Mouse (Mus musculus): Measurements from ENCODE around the gene Fam208b. TPM values are rescaled to one million over a fixed set of nuclear protein-coding genes. Genes with fewer than 3 reads are reported as not detected.

Gene Fam208b
- total RNA-seq (2021) = 10 to 100 TPM; 24.3 TPM
- long read RNA-seq, experiment 1, partial matches to known transcripts = 1 of 1 reads
- long read RNA-seq, experiment 1, other reads (novel, unspliced or antisense) = 0 of 1 reads
- long read RNA-seq, experiment 2, partial matches to known transcripts = 1 of 2 reads
- long read RNA-seq, experiment 2, other reads (novel, unspliced or antisense) = 1 of 2 reads

DNA sequence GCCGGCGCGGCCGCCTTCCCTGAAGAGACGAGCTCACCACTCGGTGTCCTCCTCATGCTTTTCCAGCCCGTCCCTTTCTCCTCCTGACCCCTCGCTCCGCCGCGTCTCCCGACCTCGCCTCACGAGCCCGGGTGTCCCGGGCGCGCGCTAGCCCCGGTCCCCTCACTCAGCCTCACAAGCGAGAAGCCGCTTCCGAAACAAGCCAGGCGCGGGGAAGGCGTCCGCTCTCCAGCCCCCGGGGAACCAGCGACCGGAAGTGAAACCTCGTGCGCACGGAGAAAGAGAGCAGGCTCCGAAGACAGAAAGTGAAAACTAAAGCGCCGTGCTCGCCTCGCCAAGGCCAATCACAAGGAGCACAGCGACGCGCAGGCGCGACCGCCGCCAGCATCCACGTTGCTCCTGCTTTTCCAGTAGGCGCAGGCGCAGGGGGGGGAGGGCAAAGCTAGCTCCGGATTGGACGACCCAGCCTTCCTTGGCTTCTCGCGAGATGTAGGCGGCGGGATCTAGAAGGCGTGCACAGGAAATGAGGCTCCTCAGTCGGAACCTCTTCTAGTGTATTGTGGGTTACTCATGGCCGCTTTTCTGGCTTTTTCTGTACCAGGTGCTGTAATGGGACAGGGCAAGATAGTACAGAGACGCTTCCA is at the start of gene Fam208b:
TSS of gene Fam208b (minus strand) at position 314 of the 644 bp plus-strand sequence.
- DNase-seq (ENCODE audit: low spot score in 2 of 2) = peak; percentile 99
- intact Hi-C loops (cut with DNase I) = no loop called here

DNA sequence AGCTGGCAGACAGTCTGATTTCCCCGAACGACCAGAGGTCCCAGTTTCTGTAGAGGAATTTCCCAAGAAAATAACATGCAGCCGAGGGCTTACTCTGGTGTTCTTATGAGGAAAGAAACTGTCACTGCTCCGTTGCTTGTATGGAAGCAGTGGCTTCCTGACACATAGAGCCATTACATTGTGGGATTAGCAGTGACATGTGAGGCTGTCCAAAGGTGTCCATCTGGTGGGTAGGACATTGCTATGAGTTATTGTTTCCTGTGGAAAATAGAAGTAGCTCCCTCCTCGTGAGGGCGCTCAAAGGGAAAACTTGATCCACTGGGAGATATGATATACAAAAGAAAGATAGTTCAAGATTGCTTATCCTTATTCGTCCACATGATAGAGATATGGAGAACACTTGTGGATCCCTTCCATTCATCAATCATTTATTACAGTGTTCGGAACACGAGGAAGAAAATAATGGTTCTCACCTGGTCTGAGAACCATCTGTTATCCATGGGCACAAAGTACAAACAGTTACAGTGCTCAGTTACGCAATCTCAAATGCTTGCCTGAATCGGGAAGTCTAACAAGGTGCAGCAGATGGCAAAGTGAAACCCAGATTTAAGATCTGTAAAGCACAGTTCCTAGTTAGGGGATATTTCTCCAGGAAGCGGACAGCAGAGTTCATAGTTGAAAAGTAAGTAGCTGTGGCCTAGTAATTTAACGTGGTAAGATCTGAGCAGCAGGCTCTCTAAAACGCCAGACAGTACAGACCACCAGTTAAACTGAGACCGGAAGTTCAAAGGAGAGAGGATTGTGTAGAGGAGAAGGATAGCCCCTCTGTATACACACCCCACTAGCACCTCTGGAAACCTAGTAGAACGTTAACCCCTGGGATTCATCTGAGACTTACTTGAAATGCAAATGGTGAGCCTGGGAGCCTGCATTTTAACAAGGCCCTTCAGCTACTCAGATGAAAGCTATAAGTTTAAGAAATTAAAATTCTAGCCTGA is 48.6 kb upstream of the Fam208b start:
- DNase-seq (ENCODE audit: low spot score in 2 of 2) = no peak
- intact Hi-C loops (cut with DNase I) = no loop called here

DNA sequence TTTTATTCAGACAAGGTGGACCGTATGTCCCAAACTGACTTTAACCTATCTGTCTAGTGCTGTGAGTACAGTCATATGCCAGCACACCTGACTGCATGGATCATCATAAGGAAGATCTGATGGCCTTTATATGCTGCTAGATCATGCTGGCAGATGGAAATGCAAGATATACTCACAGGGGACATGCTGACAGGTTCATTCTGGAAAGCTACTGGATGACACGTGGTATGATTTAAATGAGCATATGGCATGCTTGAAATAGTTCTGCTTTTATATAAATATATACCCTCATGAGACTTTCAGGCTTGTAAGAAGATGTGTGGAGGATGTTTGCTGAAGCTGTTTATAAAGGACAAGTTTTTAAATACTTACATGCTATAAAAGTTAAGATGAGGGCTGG is 43.5 kb upstream of the Fam208b start:
- intact Hi-C loops (cut with DNase I) = no loop called here
- peak; percentile 44 to 79 for DNase-seq (ENCODE audit: low spot score in 2 of 2)

GRCm38 (mm10) chr13:3650569-3650968 is 39.7 kb upstream of the Fam208b start:
- intact Hi-C loops (cut with DNase I) = no loop called here
- no peak for DNase-seq (ENCODE audit: low spot score in 2 of 2)

DNA sequence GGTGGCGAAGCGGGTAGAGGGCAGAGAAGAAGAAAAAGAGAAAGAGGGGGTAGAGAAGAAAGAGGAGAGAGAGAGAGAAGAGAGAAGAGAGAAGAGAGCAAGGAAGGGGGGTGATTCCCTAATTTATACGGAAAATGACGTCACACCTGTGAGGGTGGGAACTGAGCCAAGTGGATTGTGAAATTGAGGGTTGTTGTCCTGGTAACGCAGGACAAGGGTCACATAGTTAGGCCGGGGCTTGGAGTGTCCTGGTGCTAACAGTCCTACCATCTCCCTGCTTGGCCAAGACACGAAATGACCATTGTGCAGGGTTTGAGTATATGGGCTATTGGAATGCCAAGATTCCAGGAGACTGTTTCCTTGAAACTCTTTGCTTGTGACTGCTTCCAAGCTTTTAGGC is 35.7 kb upstream of the Fam208b start:
- intact Hi-C loops (cut with DNase I) = no loop called here
- DNase-seq (ENCODE audit: low spot score in 2 of 2) = no peak

- intact Hi-C loops (cut with DNase I) = no loop called here
Measured at GRCm38 (mm10) chr13:3645919-3646318, 35.0 kb upstream of the Fam208b start.

GRCm38 (mm10) chr13:3644871-3645270 is 34.0 kb upstream of the Fam208b start:
- intact Hi-C loops (cut with DNase I) = no loop called here
- DNase-seq (ENCODE audit: low spot score in 2 of 2) = no peak

More at GRCm38 (mm10) chr13:3645919-3646318, 35.0 kb upstream of the Fam208b start:
- DNase-seq (ENCODE audit: low spot score in 2 of 2) = no peak

DNA sequence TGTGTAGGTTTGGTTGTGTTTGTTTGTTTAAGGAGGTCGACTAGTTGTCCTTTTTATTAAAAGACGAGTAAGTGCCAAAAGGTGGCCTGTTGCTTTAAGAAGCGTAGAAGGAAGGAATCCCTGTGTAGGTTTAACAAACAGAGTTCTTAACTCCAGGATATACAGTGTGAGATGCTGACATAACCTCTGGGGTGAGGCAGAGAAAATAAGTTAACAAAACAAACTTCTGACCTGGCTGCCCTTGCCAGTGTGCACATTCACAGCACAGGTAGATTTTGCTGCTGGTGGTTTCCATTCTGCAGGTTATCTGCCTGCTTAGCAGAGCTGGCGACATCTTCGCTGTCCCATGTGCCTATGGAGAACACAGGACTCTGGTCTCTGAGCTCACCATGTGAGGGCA is 31.6 kb upstream of the Fam208b start:
- DNase-seq (ENCODE audit: low spot score in 2 of 2) = no peak
- intact Hi-C loops (cut with DNase I) = no loop called here

DNA sequence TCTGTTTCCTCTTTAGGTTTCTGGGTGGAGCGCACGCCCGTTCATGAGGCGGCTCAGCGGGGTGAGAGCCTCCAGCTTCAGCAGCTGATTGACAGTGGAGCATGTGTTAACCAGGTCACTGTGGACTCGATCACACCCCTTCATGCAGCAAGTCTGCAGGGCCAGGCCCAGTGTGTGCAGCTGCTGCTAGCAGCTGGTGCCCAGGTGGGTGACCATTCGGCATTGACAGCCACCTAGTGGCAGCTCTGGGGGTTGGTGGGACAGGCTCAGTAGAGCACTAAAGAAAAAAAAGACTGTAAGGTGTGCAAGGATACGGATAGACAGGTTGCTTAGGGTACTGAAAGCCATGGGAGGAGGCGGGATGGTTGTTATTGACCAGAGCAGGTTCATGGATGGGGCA is 31.1 kb upstream of the Fam208b start:
- no peak for DNase-seq (ENCODE audit: low spot score in 2 of 2)
- intact Hi-C loops (cut with DNase I) = no loop called here

DNA sequence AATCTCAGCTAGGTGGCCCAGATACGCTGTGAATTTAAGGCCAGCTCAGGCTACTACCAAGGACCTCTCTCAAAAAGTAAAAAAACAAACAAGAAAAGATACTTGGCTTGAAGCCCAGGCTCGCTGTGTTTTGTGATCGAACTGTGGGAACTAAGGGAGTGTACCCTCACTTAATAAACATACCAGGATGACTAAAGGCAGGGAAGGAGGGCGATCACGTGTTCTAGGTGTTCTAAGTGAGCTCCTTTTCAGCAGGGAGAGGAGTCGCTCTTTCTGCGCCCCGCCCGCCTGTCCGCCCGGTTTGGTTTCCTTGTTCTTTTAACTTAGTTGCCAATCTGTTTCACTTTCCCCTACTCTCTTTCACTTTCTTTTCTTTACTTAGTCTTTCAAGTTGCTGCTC is 25.9 kb upstream of the Fam208b start:
- intact Hi-C loops (cut with DNase I) = no loop called here
- DNase-seq (ENCODE audit: low spot score in 2 of 2) = no peak

GRCm38 (mm10) chr13:3635076-3635475 is 24.2 kb upstream of the Fam208b start:
- intact Hi-C loops (cut with DNase I) = no loop called here

GRCm38 (mm10) chr13:3633895-3634811 is 23.2 kb upstream of the Fam208b start, which contains the start of gene Asb13:
Gene Asb13 (plus strand): TSS chr13:3634032.
- intact Hi-C loops (cut with DNase I) = no loop called here
- DNase-seq (ENCODE audit: low spot score in 2 of 2) = peak; percentile 78 to 83

More at GRCm38 (mm10) chr13:3635076-3635475, 24.2 kb upstream of the Fam208b start:
- no peak for DNase-seq (ENCODE audit: low spot score in 2 of 2)

- intact Hi-C loops (cut with DNase I) = no loop called here
Measured at GRCm38 (mm10) chr13:3633131-3633530, 22.2 kb upstream of the Fam208b start.

GRCm38 (mm10) chr13:3632551-3632950 is 21.6 kb upstream of the Fam208b start:
- no peak for DNase-seq (ENCODE audit: low spot score in 2 of 2)

More at GRCm38 (mm10) chr13:3633131-3633530, 22.2 kb upstream of the Fam208b start:
- DNase-seq (ENCODE audit: low spot score in 2 of 2) = no peak

DNA sequence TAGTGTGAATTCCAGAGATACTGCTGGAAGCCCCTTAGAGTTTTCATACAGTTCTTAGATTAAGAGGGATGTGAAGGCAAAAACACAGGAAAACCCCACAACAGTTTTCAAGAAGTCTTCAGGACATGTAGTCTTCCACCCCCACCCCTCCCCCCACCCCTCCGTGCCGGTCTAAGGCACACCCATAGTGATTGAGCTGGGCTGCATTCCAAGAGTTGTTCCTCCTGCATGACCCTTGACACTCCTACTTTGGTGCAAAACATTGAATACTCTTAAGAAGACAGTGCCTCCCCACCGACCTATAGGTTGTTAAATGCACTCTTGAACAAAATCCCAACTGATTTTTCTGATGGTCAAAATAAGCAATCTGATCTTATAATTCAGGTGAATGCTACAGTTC is 17.2 kb upstream of the Fam208b start:
- intact Hi-C loops (cut with DNase I) = no loop called here
- DNase-seq (ENCODE audit: low spot score in 2 of 2) = no peak

More at GRCm38 (mm10) chr13:3632551-3632950, 21.6 kb upstream of the Fam208b start:
- intact Hi-C loops (cut with DNase I) = no loop called here

DNA sequence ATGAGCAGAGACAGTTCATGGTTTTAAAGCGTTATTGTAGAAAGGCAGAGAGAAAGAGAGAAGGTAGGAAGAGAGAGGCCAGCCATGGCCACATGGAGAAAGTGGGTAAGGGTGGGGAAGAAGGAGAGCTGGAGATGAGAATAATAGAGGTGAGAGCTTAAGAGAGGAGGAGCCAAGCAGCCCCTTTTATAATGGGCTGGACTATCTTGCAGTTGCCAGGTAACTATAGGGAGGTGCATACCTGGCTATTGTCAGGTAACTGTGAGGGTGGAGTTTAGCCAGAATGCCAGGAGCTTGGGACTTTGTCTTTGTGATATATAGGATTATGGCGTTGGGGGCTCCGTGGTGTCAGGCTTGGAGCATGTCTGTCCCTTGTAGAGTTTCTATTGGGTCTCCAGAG is 16.2 kb upstream of the Fam208b start:
- intact Hi-C loops (cut with DNase I) = no loop called here

GRCm38 (mm10) chr13:3610118-3610794 is 652 bp downstream of the Fam208b start:
- intact Hi-C loops (cut with DNase I) = no loop called here
- peak in 1 of 2 experiments; percentile 13 for DNase-seq (ENCODE audit: low spot score in 2 of 2)

More for the DNA sequence above, 16.2 kb upstream of the Fam208b start:
- DNase-seq (ENCODE audit: low spot score in 2 of 2) = no peak

DNA sequence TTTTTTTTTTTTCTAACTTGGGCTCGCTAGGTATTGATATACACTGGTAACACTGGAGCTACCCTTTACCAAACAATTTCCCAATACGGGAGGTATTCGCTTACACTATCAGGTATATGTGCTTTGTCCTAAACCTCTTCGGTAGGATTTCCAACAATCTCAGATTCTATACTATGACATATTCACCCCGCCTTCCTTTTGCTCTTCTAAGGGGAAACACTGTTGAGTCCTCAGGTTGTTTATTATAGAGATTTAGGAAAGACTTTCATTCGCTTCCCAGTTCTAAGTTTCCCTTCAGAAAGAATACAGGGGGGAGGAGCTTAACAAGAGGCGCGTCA is 1.2 kb downstream of the Fam208b start:
- intact Hi-C loops (cut with DNase I) = no loop called here
- DNase-seq (ENCODE audit: low spot score in 2 of 2) = no peak

Measured in left cerebral cortex, postnatal 14 days (tissue).